Mouse (Mus musculus) heart, adult 2 months (tissue): Measurements from ENCODE around the gene Lrrc58.

Experiments
- CTCF ChIP-seq: fragments of 200-600 bp; IDR thresholded peaks from 2 replicates; pipeline ENCODE4 v1.8.1; 2022; ENCODE audit warnings: antibody characterized with exemption, mild to moderate bottlenecking, moderate library complexity
- EP300 ChIP-seq: fragments of 200-500 bp; IDR thresholded peaks from 2 replicates; pipeline ENCODE4 v1.6.1; 2011; ENCODE audit warnings: low read depth, low read length, control low read depth; ENCODE audit not compliant: insufficient read depth
- POLR2A ChIP-seq: fragments of 200-500 bp; IDR thresholded peaks from 2 replicates; pipeline ENCODE4 v1.6.1; 2011; ENCODE audit warnings: mild to moderate bottlenecking, low read depth, low read length, control low read depth; ENCODE audit not compliant: insufficient read depth

DNA sequence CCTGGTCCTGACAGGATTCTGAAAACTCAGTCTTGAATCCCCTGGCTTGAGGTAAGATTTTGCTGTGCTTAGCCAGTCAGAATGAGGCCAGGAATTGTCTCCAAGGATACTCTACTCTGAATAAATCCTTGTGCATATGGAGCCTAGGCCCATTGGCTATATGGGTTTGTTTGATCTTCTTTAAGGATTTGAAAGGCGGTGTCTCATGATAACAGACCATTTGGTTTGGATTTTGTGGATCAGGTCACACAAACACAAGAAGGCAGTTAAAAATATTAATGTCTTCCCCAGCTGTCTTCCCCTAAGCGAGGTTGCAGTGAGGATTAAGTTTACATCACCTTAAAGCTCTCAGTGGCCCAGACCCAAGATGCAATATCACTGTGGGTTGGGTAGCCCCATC is 25.8 kb upstream of the Lrrc58 start:
- TF ChIP-seq CTCF (no peak), EP300 (no peak), POLR2A (no peak)
